Mouse (Mus musculus): ENCODE measurements at regions not wholly inside any gene's neighbourhood (a gene's known extent, or its start where the extent isn't known, plus 50 kb on each side); places are given as distances from the start of the nearest gene placed in this dataset.

GRCm38 (mm10) chr5:77532261-77533015 is 124.6 kb upstream of the Igfbp7 start:
- TF ChIP-seq CTCF (IDR thresholded peaks at IDR 0.05; ENCODE audit: low read depth) (no peak), EP300 (optimal IDR thresholded peaks at IDR 0.05) (no peak)
